Mouse (Mus musculus) ovary, postnatal 36 days (tissue): ENCODE data around the gene Oat.
A peak's percentile ranks its signal among the peaks of the same experiment; 100 is the strongest.

ENCODE experiments used
- DNase-seq: peaks from one replicate; pipeline ENCODE4 v3.0.0; 2022; ENCODE audit warnings: low spot score, mixed read lengths

Gene Oat

DNA sequence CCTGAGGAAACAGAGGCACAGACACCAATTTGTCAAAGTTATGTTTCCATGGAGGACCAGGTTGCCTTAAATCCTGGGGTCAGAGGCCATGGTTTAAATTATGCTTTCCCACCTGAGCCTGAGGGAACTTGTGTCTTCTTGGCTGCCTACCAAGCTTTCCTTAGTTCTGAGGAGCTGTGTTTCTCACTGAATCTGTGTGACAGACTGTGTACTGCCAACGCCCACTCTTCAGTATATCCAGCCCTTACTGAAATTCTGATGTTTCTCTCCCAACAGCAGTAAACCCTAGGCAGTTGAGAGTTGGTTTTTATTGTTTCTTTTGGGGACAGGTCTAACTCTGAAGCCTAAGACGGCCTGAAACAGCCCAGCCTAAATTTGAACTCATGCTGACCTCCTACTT lies 17.6 kb upstream of the Oat start:
- DNase-seq, result no peak

GRCm38 (mm10) chr7:132589610-132590009 lies 13.4 kb upstream of the Oat start:
- no peak for DNase-seq

GRCm38 (mm10) chr7:132587167-132587566 lies 11.0 kb upstream of the Oat start:
- DNase-seq, result no peak

GRCm38 (mm10) chr7:132585695-132586491 lies 9.7 kb upstream of the Oat start:
- no peak for DNase-seq

- DNase-seq, result no peak
Measured at GRCm38 (mm10) chr7:132581441-132581840, 5.2 kb upstream of the Oat start.

DNA sequence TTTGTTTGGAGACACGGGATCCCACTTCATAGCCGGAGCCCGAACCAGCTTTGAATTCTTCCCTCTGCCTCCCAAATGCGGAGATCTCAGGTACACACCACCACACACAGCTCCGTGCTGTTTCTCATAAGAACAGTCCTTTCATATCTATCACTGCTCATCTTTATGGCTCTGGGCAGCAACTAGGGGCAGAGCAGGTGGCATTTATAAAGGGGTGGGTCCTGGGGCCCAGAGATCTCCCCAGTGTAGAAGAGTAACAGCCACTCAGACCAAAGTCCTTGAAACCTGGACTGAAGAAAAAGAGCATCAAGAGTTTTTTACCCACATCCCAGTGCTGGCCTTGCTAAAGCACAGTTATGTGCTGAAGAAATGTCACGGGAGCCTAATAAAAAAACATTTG lies 4.3 kb upstream of the Oat start:
- DNase-seq, result no peak

GRCm38 (mm10) chr7:132576891-132577290 lies 693 bp upstream of the Oat start:
- DNase-seq, result no peak

DNA sequence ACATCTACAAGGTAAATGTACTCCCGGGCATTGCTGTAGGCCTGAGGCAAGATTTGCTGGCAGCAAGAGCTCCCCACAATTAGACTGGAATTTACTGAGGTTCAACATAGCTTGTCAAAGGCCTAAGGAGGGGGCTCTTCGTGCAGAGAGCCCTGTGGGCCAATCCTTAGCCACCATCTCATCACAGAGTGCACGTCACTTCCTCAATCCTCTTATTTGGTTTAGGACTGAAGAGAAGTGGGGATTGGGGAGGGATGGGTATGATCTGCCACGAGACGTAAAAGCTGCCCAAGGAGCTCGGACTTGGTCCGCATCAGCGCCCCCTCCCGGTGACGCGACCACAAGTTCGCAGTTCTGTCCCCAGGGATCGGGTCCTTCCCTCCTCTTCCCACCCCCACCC lies 575 bp downstream of the Oat start:
- DNase-seq, result peak; percentile 80

- no peak for DNase-seq
Measured at GRCm38 (mm10) chr7:132574646-132575045, 1.6 kb downstream of the Oat start.

- no peak for DNase-seq
Measured at GRCm38 (mm10) chr7:132573205-132573604, 3.0 kb downstream of the Oat start.

GRCm38 (mm10) chr7:132572738-132573137 lies 3.5 kb downstream of the Oat start:
- DNase-seq, result no peak

GRCm38 (mm10) chr7:132571481-132571880 lies 4.7 kb downstream of the Oat start:
- no peak for DNase-seq

DNA sequence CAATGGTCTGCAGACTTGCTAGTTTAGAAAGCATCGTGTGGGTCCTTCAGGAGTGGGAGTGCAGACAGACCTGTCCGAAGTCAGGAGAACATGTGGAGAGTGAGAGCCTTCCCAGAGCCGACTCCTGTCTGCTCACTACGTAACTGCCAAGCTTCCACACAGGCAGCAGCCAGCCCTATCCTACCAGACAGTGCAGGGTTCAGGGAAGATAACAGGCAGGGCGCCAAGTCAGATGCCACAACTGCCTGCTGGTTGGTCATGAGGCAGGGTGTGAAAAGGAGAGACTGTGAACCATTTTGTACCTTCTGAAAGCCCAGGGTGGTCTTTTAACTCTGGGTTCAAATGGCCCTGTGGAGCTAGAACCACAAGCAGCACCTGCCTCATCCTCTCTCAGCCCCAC lies 6.1 kb downstream of the Oat start:
- DNase-seq, result peak; percentile 42

DNA sequence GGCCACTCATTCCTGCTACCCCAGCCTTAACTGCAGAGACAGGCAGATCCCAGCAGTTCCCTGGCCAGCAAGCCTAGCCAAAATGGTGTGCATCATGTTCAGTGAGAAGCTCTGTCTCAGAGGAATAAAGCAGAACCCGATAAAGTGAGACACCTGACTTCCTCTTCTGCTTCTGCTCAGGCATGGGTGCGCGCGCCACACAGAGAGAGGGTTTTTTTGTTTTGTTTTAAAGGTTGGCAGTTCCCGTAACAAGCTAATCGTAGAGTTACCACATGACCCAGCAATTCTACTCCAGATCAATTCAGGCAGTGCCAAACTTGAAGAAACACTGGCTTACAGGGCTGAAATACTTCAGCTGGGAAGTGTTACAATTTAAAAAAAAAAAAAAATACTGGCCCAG lies 7.4 kb downstream of the Oat start:
- no peak for DNase-seq

DNA sequence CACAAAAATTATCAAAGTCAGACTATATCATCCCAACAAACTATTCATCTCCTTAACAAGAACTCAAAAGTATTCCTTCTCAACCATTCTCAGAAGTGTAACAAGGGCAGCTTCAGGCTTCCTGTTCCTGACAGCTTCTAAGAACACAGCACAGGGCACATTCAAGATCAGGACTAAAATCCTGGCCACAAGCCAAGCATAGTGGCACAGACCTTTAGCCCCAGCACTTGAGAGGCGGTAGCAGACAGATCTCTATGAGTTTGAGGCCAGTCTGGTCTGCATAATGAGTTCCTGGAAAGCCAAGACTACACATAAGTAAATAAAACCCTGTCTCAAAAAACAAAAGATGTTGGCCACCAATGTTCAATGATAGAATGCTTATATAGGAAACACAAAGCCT lies 10.4 kb downstream of the Oat start:
- DNase-seq, result no peak

DNA sequence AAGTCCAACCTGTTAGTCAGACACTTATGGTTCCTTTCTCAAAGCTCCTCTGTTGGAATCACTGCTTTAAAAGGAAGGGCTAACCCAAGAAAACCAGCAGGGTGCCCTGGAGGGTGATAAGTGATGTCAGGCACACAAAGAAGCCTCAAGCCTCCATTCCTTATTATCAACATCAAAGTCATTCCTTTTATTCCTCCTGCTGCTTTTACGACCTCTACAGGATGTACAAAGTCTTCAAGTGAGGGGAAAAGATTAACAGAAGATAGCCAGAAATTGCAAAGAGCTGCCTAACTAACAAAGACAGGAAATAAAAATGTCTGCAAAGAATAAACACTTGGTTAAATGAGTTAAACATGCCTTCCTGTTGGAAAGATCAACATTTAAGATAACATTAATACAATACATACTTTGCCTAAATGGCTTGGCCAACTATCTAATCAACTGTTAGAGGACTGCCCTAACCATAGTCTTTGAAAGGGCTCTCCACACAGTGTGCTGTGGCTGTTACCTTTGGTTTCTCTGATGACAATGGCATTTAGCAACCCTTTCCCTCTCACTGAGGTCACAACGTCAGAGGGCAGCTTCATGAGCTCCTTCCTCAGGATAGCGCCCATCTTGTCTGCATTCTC lies 16.9 kb downstream of the Oat start:
- no peak for DNase-seq

DNA sequence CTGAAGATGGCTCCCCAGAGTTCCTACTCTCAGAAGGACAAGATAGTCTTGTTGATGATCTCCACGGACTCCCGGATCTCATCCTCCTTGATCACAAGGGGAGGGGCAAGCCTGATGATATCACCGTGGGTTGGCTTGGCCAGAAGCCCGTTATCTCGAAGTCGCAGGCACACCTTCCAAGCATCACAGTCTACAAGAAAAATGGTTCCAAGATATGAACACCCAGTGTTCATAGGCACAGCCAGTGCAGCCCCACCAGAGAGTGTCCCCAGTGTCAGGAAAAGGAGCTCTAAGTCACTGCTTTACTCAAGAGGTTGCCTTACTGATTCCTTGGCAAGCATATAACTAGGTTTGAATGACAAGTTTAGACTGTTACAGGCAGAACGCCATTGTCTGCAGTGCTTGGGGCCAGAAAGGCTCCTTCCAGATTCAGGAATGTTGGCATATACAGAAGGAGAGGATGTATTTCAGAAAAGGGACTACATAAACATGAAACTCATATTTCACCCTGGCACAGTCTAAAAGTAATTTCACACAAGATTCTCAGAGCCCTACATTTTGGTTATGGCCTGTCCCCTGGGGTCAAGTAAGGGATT lies 18.0 kb downstream of the Oat start:
- no peak for DNase-seq

DNA sequence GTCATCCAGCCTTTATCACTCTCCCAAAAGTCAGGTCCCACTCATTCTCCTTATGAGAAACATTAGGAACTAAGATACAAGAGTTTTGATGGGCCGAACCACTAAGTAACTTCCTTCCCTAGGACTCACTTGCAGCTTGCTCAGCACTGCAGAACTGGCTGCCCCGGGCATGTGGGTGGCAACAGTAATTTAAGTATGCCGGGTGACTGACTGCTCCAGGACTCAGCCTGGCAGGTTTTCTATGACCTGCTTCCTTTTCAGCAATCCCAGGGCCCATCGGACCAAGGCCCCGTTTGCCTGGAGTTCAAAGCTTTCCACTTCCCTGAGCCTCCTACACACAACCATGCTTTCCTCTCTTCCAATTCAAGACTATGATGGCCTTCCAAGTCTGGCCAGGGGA lies 19.6 kb downstream of the Oat start:
- no peak for DNase-seq

DNA sequence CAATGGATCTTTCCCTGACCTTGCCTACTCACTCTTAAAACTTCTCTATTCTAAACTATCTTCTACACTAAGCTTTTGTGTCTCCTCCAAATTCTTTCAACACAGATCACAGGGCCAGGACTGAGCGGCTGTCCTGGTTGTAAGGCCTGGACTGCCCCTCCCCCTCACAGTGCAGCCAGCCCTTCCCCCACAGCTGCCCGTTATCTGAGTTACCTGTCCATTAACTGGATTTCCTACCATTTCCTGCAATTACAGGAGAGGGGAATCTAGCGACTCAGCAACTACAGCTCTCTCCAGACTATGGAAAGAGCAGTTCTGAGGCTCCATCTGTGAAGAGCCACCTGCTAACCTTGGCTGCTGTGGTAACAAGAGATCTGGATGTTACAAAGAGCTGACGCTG lies 20.3 kb downstream of the Oat start:
- no peak for DNase-seq

GRCm38 (mm10) chr7:132554091-132554490 lies 22.1 kb downstream of the Oat start:
- no peak for DNase-seq

DNA sequence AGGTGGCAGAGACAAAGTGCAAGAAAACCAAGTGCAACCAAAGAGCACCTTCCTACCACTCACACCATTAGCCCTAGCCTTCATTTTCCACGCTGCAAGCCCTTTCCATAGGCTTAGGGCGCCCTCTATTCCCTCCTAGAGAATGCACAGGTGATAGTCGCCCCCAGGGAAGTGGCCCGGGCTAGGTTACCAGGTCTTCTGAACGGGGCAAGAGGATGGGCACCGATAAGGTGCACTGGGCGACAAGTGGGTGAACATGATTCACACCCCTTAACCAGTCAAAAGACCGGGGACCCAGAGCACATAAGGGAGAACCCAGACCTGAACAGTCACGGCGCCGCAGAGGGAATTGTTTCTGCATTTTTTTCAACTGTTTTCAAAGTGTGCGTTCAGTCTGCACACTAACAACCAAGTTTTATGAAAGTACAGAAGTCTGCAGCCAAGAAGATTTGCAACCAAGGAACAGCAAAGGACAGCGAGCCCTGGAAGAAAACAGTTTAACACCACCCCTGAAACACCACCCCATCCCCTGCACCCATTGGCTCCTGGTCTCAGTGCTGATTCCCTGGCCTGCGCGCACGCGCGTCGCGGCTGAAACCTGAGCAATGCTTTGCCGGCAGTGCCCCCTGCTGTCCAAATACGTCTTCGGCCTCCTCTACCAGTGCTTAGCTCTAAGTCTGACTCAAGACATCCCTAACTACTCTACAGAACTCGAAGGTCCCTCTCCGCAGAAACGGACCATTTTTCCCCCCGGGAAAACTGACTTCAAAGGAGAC lies 24.7 kb downstream of the Oat start:
- DNase-seq, result peak; percentile 95

DNA sequence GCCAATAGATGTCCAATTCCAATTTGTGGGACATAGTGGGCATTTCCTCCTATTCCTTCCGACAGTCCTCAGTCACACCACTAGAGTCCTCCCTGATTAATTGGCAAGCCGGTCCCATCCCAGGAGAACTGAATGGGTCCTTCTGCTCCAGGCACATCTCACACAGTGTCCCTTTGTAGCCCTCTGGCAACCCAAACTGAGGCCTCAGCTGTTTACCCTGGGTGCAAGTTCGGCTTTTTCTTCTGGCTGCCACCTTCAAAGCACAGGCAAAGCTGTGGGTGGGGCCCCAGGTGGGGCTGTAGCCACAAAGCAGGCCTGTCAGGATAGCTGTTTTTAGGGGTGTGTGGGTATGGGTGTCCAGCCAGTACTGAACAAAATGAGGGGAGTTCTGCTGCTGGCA lies 29.1 kb downstream of the Oat start:
- no peak for DNase-seq

- no peak for DNase-seq
Measured at GRCm38 (mm10) chr7:132542427-132542826, 33.8 kb downstream of the Oat start.
